18 mouse cellular contexts compared by ENCODE assay signal in genomic region chr4:127648011-127648410, GRCm38 (mm10).
DNase-seq lines count a peak whose midpoint lies in the region; ATAC-seq and TF ChIP-seq lines count a peak whose summit lies in the region.
"Had no signal": no experiment of that assay in that cellular context is flagged by ENCODE, and none has a peak within 500 bp of the region (broad histone marks: within the 10 kb centered on the region; RNA-seq: fewer than 3 reads in every experiment).

No protein-coding gene starts in this region.

- WGBS in hindbrain, postnatal 0 days: 38% methylated on average over 5 of the region's 5 CpGs
- WGBS in hindbrain, embryonic 10.5 days: 71% methylated on average over 5 of the region's 5 CpGs
- 45% methylated on average over 5 of the region's 5 CpGs for WGBS in neural tube, embryonic 13.5 days

- no peaks in the 10 kb centered on the region for H3K27me3 ChIP-seq in hindbrain, postnatal 0 days (ENCODE audit: insufficient read depth, low read length)
- H3K27me3 ChIP-seq in hindbrain, embryonic 10.5 days (ENCODE audit: insufficient read depth, poor library complexity, severe bottlenecking): no peaks in the 10 kb centered on the region
- no peaks in the 10 kb centered on the region for H3K27me3 ChIP-seq in neural tube, embryonic 13.5 days
- H3K27me3 ChIP-seq: hindbrain, embryonic 12.5 days had no signal

- H3K27ac ChIP-seq in hindbrain, postnatal 0 days: no peak overlapping the region
- H3K27ac ChIP-seq in hindbrain, embryonic 10.5 days: no peak overlapping the region
- H3K27ac ChIP-seq in neural tube, embryonic 13.5 days (replicated peaks): no peak overlapping the region
- H3K27ac ChIP-seq: hindbrain, embryonic 12.5 days; liver, embryonic 14.5 days had no signal

- H3K4me1 ChIP-seq in hindbrain, postnatal 0 days (ENCODE audit: insufficient read depth, low read length): no peaks in the 10 kb centered on the region
- H3K4me1 ChIP-seq in hindbrain, embryonic 10.5 days (replicated peaks): no peaks in the 10 kb centered on the region
- peaks cover 19% of the 10 kb centered on the region for H3K4me1 ChIP-seq in neural tube, embryonic 13.5 days (replicated peaks)
- H3K4me1 ChIP-seq: hindbrain, embryonic 12.5 days had no signal

- H3K36me3 ChIP-seq in hindbrain, postnatal 0 days (ENCODE audit: insufficient read depth, low read length): no peaks in the 10 kb centered on the region
- H3K36me3 ChIP-seq in hindbrain, embryonic 10.5 days: no peaks in the 10 kb centered on the region
- no peaks in the 10 kb centered on the region for H3K36me3 ChIP-seq in neural tube, embryonic 13.5 days
- H3K36me3 ChIP-seq: hindbrain, embryonic 12.5 days had no signal

- no peak overlapping the region for H3K9ac ChIP-seq in hindbrain, postnatal 0 days (replicated peaks; ENCODE audit: low read length)
- no peak overlapping the region for H3K9ac ChIP-seq in neural tube, embryonic 13.5 days
- H3K9ac ChIP-seq: forebrain, postnatal 0 days; hindbrain, embryonic 12.5 days; liver, embryonic 14.5 days had no signal

- H3K4me3 ChIP-seq in hindbrain, postnatal 0 days (ENCODE audit: low read length): no peak overlapping the region
- no peak overlapping the region for H3K4me3 ChIP-seq in hindbrain, embryonic 10.5 days
- no peak overlapping the region for H3K4me3 ChIP-seq in neural tube, embryonic 13.5 days
- H3K4me3 ChIP-seq: hindbrain, embryonic 12.5 days had no signal

- ATAC-seq in hindbrain, postnatal 0 days: no peak
- ATAC-seq in neural tube, embryonic 13.5 days (ENCODE audit: low read depth): peak; percentile 53; the same call in 1 of the 2 replicates
- ATAC-seq: forebrain, postnatal 0 days; intestine, postnatal 0 days had no signal

- no peak for TF ChIP-seq CTCF in hindbrain, postnatal 0 days (IDR thresholded peaks at IDR 0.05; ENCODE audit: low read depth)

- DNase-seq in hindbrain, postnatal 0 days (ENCODE audit: low spot score): peak; percentile 17
- no peak for DNase-seq in hindbrain, embryonic 10.5 days (ENCODE audit: low spot score)
- DNase-seq in neural tube, embryonic 10.5 days (ENCODE audit: extremely low spot score, low spot score): no peak
- peak; percentile 78 to 83 for DNase-seq in adrenal gland, postnatal 36 days
- DNase-seq in adipocyte (ENCODE audit: low spot score): no peak
- no peak for DNase-seq in layer of hippocampus, adult 11-12 months (ENCODE audit: low spot score)
- DNase-seq: B cell, adult 2 months; cerebellum, postnatal 25 days; embryo, embryonic 11 days; forebrain, postnatal 0 days; gastrocnemius, postnatal 36 days; lung, postnatal 36 days; right cerebral cortex, postnatal 14 days; thymus, adult 2 months had no signal

- no peak overlapping the region for H3K4me2 ChIP-seq in hindbrain, postnatal 0 days (ENCODE audit: low read depth, low read length)
- H3K4me2 ChIP-seq in neural tube, embryonic 13.5 days: no peak overlapping the region
- H3K4me2 ChIP-seq: hindbrain, embryonic 12.5 days had no signal

- no peaks in the 10 kb centered on the region for H3K9me3 ChIP-seq in hindbrain, postnatal 0 days (ENCODE audit: low read length)
- no peaks in the 10 kb centered on the region for H3K9me3 ChIP-seq in hindbrain, embryonic 10.5 days
- no peaks in the 10 kb centered on the region for H3K9me3 ChIP-seq in neural tube, embryonic 13.5 days
- H3K9me3 ChIP-seq: hindbrain, embryonic 12.5 days had no signal

Comparison
In these comparisons a context has a peak if more than half of its experiments do, and no peak if none do; other contexts are left out.
1. DNase-seq: peak in hindbrain, postnatal 0 days (single experiment) and adrenal gland, postnatal 36 days (2 of 2); none in hindbrain, embryonic 10.5 days (single experiment), neural tube, embryonic 10.5 days (single experiment), adipocyte (single experiment) and layer of hippocampus, adult 11-12 months (single experiment).